Comparison of ENCODE assay signal across 21 mouse cellular contexts in genomic region chr16:51160768-51161167, GRCm38 (mm10).
A peak's percentile ranks its signal among the peaks of the same experiment; 100 is the strongest.
DNase-seq lines count a peak whose midpoint lies in the region; ATAC-seq and TF ChIP-seq lines count a peak whose summit lies in the region.
"Had no signal": no experiment of that assay in that cellular context is flagged by ENCODE, and none has a peak within 500 bp of the region (broad histone marks: within the 10 kb centered on the region; RNA-seq: fewer than 3 reads in every experiment).

No protein-coding gene starts in this region.

- H3K36me3 ChIP-seq in limb, embryonic 13.5 days, result no peaks in the 10 kb centered on the region
- H3K36me3 ChIP-seq in limb, embryonic 10.5 days, result no peaks in the 10 kb centered on the region
- no peaks in the 10 kb centered on the region for H3K36me3 ChIP-seq in limb, embryonic 14.5 days (ENCODE audit: control insufficient read depth, insufficient read depth, low read length)
- H3K36me3 ChIP-seq in neural tube, embryonic 15.5 days, result no peaks in the 10 kb centered on the region
- H3K36me3 ChIP-seq in hindbrain, embryonic 16.5 days (ENCODE audit: control insufficient read depth, insufficient read depth, low read length), result no peaks in the 10 kb centered on the region
- H3K36me3 ChIP-seq: embryonic facial prominence, embryonic 12.5 days; forebrain, embryonic 12.5 days; heart, embryonic 10.5 days; hindbrain, embryonic 13.5 days had no signal

- no peak overlapping the region for H3K27ac ChIP-seq in limb, embryonic 13.5 days
- H3K27ac ChIP-seq in limb, embryonic 10.5 days, result no peak overlapping the region
- H3K27ac ChIP-seq in limb, embryonic 14.5 days (replicated peaks; ENCODE audit: low read depth, low read length), result no peak overlapping the region
- no peak overlapping the region for H3K27ac ChIP-seq in neural tube, embryonic 15.5 days (replicated peaks)
- no peak overlapping the region for H3K27ac ChIP-seq in hindbrain, embryonic 16.5 days (ENCODE audit: low read depth, low read length)
- H3K27ac ChIP-seq: embryonic facial prominence, embryonic 12.5 days; forebrain, embryonic 12.5 days; heart, embryonic 10.5 days; hindbrain, embryonic 13.5 days had no signal

- no peak overlapping the region for H3K4me2 ChIP-seq in limb, embryonic 13.5 days (replicated peaks)
- no peak overlapping the region for H3K4me2 ChIP-seq in limb, embryonic 14.5 days (replicated peaks; ENCODE audit: low read depth, low read length, severe bottlenecking)
- H3K4me2 ChIP-seq in neural tube, embryonic 15.5 days, result no peak overlapping the region
- H3K4me2 ChIP-seq in hindbrain, embryonic 16.5 days (ENCODE audit: low read length), result no peak overlapping the region
- H3K4me2 ChIP-seq: embryonic facial prominence, embryonic 12.5 days; forebrain, embryonic 12.5 days; hindbrain, embryonic 13.5 days had no signal

- no peak overlapping the region for H3K9ac ChIP-seq in limb, embryonic 13.5 days
- H3K9ac ChIP-seq in limb, embryonic 14.5 days (ENCODE audit: low read depth, low read length, severe bottlenecking), result no peak overlapping the region
- H3K9ac ChIP-seq in neural tube, embryonic 15.5 days (replicated peaks), result no peak overlapping the region
- H3K9ac ChIP-seq in hindbrain, embryonic 16.5 days (ENCODE audit: low read depth, low read length), result no peak overlapping the region
- H3K9ac ChIP-seq: embryonic facial prominence, embryonic 12.5 days; forebrain, embryonic 12.5 days; hindbrain, embryonic 13.5 days had no signal

- TF ChIP-seq POLR2A in brain, embryonic 14.5 days (IDR thresholded peaks at IDR 0.05; ENCODE audit: borderline replicate concordance, extremely low read depth, insufficient read depth, insufficient read length, poor library complexity, severe bottlenecking), result no peak
- TF ChIP-seq POLR2A in limb, embryonic 14.5 days (IDR thresholded peaks at IDR 0.05; ENCODE audit: borderline replicate concordance, extremely low read depth, insufficient read depth, insufficient read length), result no peak

- ATAC-seq in limb, embryonic 13.5 days (ENCODE audit: low FRiP score, low read depth), result peak; percentile 81
- ATAC-seq in limb, embryonic 14.5 days (ENCODE audit: low FRiP score, low read depth), result no peak
- ATAC-seq in neural tube, embryonic 15.5 days (ENCODE audit: low FRiP score), result peak; percentile 57; the same call in 1 of the 2 replicates
- ATAC-seq in hindbrain, embryonic 16.5 days, result no peak
- ATAC-seq: forebrain, embryonic 16.5 days had no signal

- no peaks in the 10 kb centered on the region for H3K9me3 ChIP-seq in limb, embryonic 13.5 days
- H3K9me3 ChIP-seq in limb, embryonic 10.5 days (replicated peaks), result no peaks in the 10 kb centered on the region
- no peaks in the 10 kb centered on the region for H3K9me3 ChIP-seq in limb, embryonic 14.5 days (ENCODE audit: control insufficient read depth, low read length)
- H3K9me3 ChIP-seq in neural tube, embryonic 15.5 days (replicated peaks), result no peaks in the 10 kb centered on the region
- no peaks in the 10 kb centered on the region for H3K9me3 ChIP-seq in hindbrain, embryonic 16.5 days (ENCODE audit: control insufficient read depth, low read length)
- H3K9me3 ChIP-seq: embryonic facial prominence, embryonic 12.5 days; forebrain, embryonic 12.5 days; heart, embryonic 10.5 days; hindbrain, embryonic 13.5 days had no signal

- no peak overlapping the region for H3K4me3 ChIP-seq in limb, embryonic 13.5 days
- H3K4me3 ChIP-seq in limb, embryonic 10.5 days, result no peak overlapping the region
- H3K4me3 ChIP-seq in limb, embryonic 14.5 days (replicated peaks; ENCODE audit: low read length), result no peak overlapping the region
- no peak overlapping the region for H3K4me3 ChIP-seq in neural tube, embryonic 15.5 days (replicated peaks)
- H3K4me3 ChIP-seq in hindbrain, embryonic 16.5 days (ENCODE audit: low read length), result no peak overlapping the region
- H3K4me3 ChIP-seq: embryonic facial prominence, embryonic 12.5 days; forebrain, embryonic 12.5 days; heart, embryonic 10.5 days; hindbrain, embryonic 13.5 days had no signal

- DNase-seq in limb, embryonic 10.5 days (ENCODE audit: low spot score), result no peak
- peak; percentile 9 for DNase-seq in brain, embryonic 14.5 days (ENCODE audit: low read depth)
- peak; percentile 6 for DNase-seq in limb, embryonic 14.5 days (ENCODE audit: low spot score)
- DNase-seq in adrenal gland, postnatal 36 days, result no peak
- DNase-seq: adrenal gland, adult 2 months; adrenal gland, postnatal 25 days; cerebellum, adult 11 months; cerebellum, adult 8-10 months; cerebellum, postnatal 14 days; embryo, embryonic 11 days; gastrocnemius, postnatal 10 days; heart, adult 18-20 months; heart, postnatal 10 days had no signal

- no peaks in the 10 kb centered on the region for H3K27me3 ChIP-seq in limb, embryonic 13.5 days
- H3K27me3 ChIP-seq in limb, embryonic 10.5 days (ENCODE audit: low read depth, poor library complexity, severe bottlenecking), result no peaks in the 10 kb centered on the region
- H3K27me3 ChIP-seq in limb, embryonic 14.5 days (ENCODE audit: control insufficient read depth, insufficient read depth, low read length), result no peaks in the 10 kb centered on the region
- H3K27me3 ChIP-seq in neural tube, embryonic 15.5 days (replicated peaks), result no peaks in the 10 kb centered on the region
- no peaks in the 10 kb centered on the region for H3K27me3 ChIP-seq in hindbrain, embryonic 16.5 days (replicated peaks; ENCODE audit: control insufficient read depth, insufficient read depth, low read length)
- H3K27me3 ChIP-seq: embryonic facial prominence, embryonic 12.5 days; forebrain, embryonic 12.5 days; hindbrain, embryonic 13.5 days had no signal

- 39% methylated on average over 5 of the region's 5 CpGs for WGBS in limb, embryonic 13.5 days
- WGBS in limb, embryonic 10.5 days, result 87% methylated on average over 5 of the region's 5 CpGs
- WGBS in limb, embryonic 14.5 days, result 37% methylated on average over 5 of the region's 5 CpGs
- WGBS in neural tube, embryonic 15.5 days, result 53% methylated on average over 5 of the region's 5 CpGs
- WGBS in hindbrain, embryonic 16.5 days, result 63% methylated on average over 5 of the region's 5 CpGs

- H3K4me1 ChIP-seq in limb, embryonic 13.5 days, result peaks cover 8% of the 10 kb centered on the region
- no peaks in the 10 kb centered on the region for H3K4me1 ChIP-seq in limb, embryonic 10.5 days
- H3K4me1 ChIP-seq in limb, embryonic 14.5 days (ENCODE audit: control insufficient read depth, insufficient read depth, low read length), result no peaks in the 10 kb centered on the region
- H3K4me1 ChIP-seq in neural tube, embryonic 15.5 days, result peaks cover 3% of the 10 kb centered on the region; the same call in 1 of the 2 replicates
- H3K4me1 ChIP-seq in hindbrain, embryonic 16.5 days (ENCODE audit: control insufficient read depth, insufficient read depth, low read depth, low read length), result no peaks in the 10 kb centered on the region
- H3K4me1 ChIP-seq: embryonic facial prominence, embryonic 12.5 days; forebrain, embryonic 12.5 days; heart, embryonic 10.5 days; hindbrain, embryonic 13.5 days had no signal

- TF ChIP-seq CTCF in brain, embryonic 14.5 days (IDR thresholded peaks at IDR 0.05; ENCODE audit: borderline replicate concordance, extremely low read depth, insufficient read depth, insufficient read length), result no peak

Comparison
In these comparisons a context has a peak if more than half of its experiments do, and no peak if none do; other contexts are left out.
1. ATAC-seq: peak in limb, embryonic 13.5 days (single experiment) and neural tube, embryonic 15.5 days (single experiment); none in limb, embryonic 14.5 days (single experiment) and hindbrain, embryonic 16.5 days (single experiment).
2. DNase-seq: peak in brain, embryonic 14.5 days (single experiment) and limb, embryonic 14.5 days (single experiment); none in limb, embryonic 10.5 days (single experiment) and adrenal gland, postnatal 36 days (0 of 2).